Mouse (Mus musculus) embryonic facial prominence, embryonic 11.5 days (tissue): Measurements from ENCODE around the gene Rab11fip4. TPM values are rescaled to one million over a fixed set of nuclear protein-coding genes. Genes with fewer than 3 reads are reported as not detected.

Source experiments
- ATAC-seq: fragments of 200-750 bp; cut with Nextera tagmentation; replicated peaks from 2 replicates; pipeline ENCODE4 v1.8.0; 2017; ENCODE audit warnings: low read depth; ENCODE audit not compliant: insufficient number of reproducible peaks, low FRiP score, low TSS enrichment
- DNase-seq: peaks from one replicate; pipeline ENCODE4 v3.0.0-alpha.2; 2015; ENCODE audit warnings: low spot score
- H3K27ac ChIP-seq: fragments of 300-500 bp; sonication (generic); replicated peaks from 2 replicates; pipeline ENCODE4 v1.5.1; 2014; ENCODE audit warnings: mild to moderate bottlenecking, low read depth, low read length, control low read depth
- H3K27me3 ChIP-seq: fragments of 300-500 bp; sonication (generic); 2 replicates; pipeline ENCODE4 v1.6.1; 2014; ENCODE audit warnings: mild to moderate bottlenecking, low read length, moderate library complexity, mixed read lengths; ENCODE audit not compliant: control insufficient read depth, insufficient read depth
- H3K36me3 ChIP-seq: fragments of 300-500 bp; sonication (generic); replicated peaks from 2 replicates; pipeline ENCODE4 v1.6.1; 2014; ENCODE audit warnings: low read depth, mild to moderate bottlenecking, low read length, moderate library complexity, mixed read lengths; ENCODE audit not compliant: control insufficient read depth, insufficient read depth
- H3K4me1 ChIP-seq: fragments of 300-500 bp; sonication (generic); 2 replicates; pipeline ENCODE4 v1.6.1; 2014; ENCODE audit warnings: low read length, mixed read lengths; ENCODE audit not compliant: control insufficient read depth, insufficient read depth
- H3K4me2 ChIP-seq: fragments of 300-500 bp; sonication (generic); 2 replicates; pipeline ENCODE4 v1.6.1; 2014; ENCODE audit warnings: low read depth, mild to moderate bottlenecking, control low read depth, low read length, moderate library complexity
- H3K4me3 ChIP-seq: fragments of 300-500 bp; sonication (generic); 2 replicates; pipeline ENCODE4 v1.5.1; 2014; ENCODE audit warnings: low read depth, low read length, control low read depth
- H3K9ac ChIP-seq: fragments of 300-500 bp; sonication (generic); replicated peaks from 2 replicates; pipeline ENCODE4 v1.6.1; 2014; ENCODE audit warnings: mild to moderate bottlenecking, control low read depth, low read length
- H3K9me3 ChIP-seq: fragments of 300-500 bp; sonication (generic); replicated peaks from 2 replicates; pipeline ENCODE4 v1.6.1; 2016; ENCODE audit warnings: mild to moderate bottlenecking, low read length, inconsistent platforms, mixed read lengths; ENCODE audit not compliant: control insufficient read depth
- WGBS: fragments of 180-500 bp; shearing (Covaris S2); extraction: QIAGEN DNeasy Blood & Tissue Kit; methylation state at CpG from one replicate; pipeline ENCODE4 v1.1.7; 2014; 5-methylcytosine and 5-hydroxymethylcytosine counted together
- polyA plus RNA-seq: library from polyadenylated mRNA; unstranded; fragments of >200 nt; fragmentation: Nextera tagmentation; extraction: Ambion mirVana; gene quantifications from 2 replicates; pipeline ENCODE4 v1.2.1, GENCODE M21; 2014

Rab11fip4 gene
- polyA plus RNA-seq, 1 experiment from 2014 or later = 9.2 TPM

DNA sequence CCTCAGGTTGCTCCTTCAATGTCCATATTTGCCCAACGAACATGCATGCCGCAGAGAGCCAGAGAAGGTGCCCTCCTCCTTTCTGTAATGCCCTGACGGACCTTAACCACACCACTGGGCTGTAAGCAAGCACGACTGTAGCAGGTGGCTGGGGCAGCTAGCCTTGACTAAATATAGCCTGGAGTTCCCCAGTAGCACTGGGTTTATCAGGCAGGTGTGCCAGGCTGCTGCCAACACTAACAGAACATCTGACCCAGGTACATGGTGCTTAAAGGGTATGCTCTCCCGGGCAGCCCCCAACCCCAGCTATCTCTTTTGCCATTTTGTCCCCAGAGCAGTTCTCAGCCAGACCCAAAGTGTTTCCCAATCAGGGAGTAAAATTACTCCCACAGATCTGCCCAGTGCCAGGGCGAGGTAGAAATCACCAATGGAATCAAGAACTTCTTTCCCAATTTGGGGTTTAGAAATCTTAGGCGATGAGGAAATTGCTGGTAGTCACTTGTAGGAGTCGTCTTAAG is 127.9 kb downstream of the Rab11fip4 start:
- no peak overlapping the region for H3K4me3 ChIP-seq
- ATAC-seq = no peak
- H3K4me1 ChIP-seq = no peaks in the 10 kb centered on the region
- H3K27me3 ChIP-seq = no peaks in the 10 kb centered on the region
- no peak for DNase-seq
- 83% methylated on average over 8 of the region's 8 CpGs for WGBS
- no peaks in the 10 kb centered on the region for H3K36me3 ChIP-seq
- H3K4me2 ChIP-seq = no peak overlapping the region
- H3K9me3 ChIP-seq = no peaks in the 10 kb centered on the region
- no peak overlapping the region for H3K27ac ChIP-seq
- H3K9ac ChIP-seq = no peak overlapping the region

DNA sequence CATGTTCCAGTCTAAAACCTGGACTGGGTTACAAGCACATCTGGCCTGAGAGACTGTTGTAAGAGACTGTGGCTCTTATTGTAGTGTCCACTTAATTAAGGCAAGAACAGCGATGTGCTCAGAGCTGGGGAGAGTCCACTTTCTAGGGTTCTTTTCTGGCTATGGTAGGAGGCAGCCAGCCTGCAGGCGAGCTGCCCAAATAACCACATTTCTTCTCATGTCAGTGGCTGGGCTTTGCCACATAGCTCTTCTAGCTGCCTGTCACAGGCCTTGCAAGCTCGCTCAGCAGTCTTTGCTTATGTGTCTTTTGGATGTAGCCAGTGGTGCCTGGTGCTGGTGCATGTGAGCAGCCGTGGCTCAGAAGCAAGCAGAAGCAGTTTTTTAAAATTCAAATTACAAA is 129.7 kb downstream of the Rab11fip4 start:
- Histone ChIP-seq H3K4me3 (no peak overlapping the region), H3K27me3 (no peaks in the 10 kb centered on the region), H3K4me1 (no peaks in the 10 kb centered on the region), H3K36me3 (no peaks in the 10 kb centered on the region), H3K9me3 (no peaks in the 10 kb centered on the region), H3K4me2 (no peak overlapping the region), H3K9ac (no peak overlapping the region), H3K27ac (no peak overlapping the region)
- ATAC-seq (no peak), DNase-seq (no peak)
- 68% methylated on average over 4 of the region's 4 CpGs for WGBS

DNA sequence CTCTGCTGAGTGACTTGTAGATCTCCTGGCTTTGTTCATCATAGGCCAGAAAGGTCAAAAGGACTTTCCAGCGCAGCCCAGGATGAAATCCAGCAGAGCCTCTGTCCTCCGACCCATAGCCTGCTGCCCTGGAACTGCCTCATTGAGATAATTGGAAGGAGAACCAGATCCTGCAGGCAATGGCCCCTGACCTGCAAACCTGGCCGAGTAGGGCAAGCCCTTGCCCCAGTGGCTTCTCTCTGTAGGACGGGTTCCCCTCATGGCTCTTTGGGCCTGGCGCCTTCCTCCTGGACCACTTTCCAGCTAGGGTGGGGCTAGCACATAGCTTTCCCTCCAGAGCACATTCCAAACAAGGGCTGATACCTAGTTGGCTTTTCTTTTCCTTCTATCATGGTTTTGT is 131.8 kb downstream of the Rab11fip4 start:
- no peak overlapping the region for H3K9ac ChIP-seq
- WGBS = 75% methylated on average over 5 of the region's 5 CpGs
- H3K36me3 ChIP-seq = no peaks in the 10 kb centered on the region
- H3K9me3 ChIP-seq = no peaks in the 10 kb centered on the region
- no peak overlapping the region for H3K27ac ChIP-seq
- H3K27me3 ChIP-seq = no peaks in the 10 kb centered on the region
- no peak overlapping the region for H3K4me2 ChIP-seq
- DNase-seq (no peak), ATAC-seq (no peak)
- H3K4me3 ChIP-seq = no peak overlapping the region
- H3K4me1 ChIP-seq = no peaks in the 10 kb centered on the region

DNA sequence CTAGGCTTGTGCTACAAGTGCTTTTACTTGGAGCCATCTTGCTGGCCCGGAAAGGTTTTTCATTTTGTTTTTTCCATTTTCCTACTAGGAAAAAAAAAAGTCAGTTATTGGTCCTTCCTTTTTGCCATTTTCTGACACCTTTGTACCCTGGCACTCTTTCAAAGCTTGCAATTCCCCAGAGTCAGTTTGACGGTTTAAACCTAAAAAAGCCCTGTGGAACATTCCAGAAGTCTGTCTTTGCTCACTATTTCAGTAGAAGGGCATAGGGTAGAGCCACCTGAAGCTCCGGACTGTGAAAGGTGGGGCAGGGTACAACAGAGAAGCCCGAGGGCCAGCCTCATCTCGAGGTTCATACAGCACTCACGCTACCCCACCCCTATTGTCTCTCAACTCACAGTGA is 134.0 kb downstream of the Rab11fip4 start:
- no peak overlapping the region for H3K9ac ChIP-seq
- ATAC-seq (no peak), DNase-seq (no peak)
- no peaks in the 10 kb centered on the region for H3K4me1 ChIP-seq
- H3K9me3 ChIP-seq = no peaks in the 10 kb centered on the region
- H3K36me3 ChIP-seq = no peaks in the 10 kb centered on the region
- no peaks in the 10 kb centered on the region for H3K27me3 ChIP-seq
- H3K4me3 ChIP-seq = no peak overlapping the region
- no peak overlapping the region for H3K27ac ChIP-seq
- H3K4me2 ChIP-seq = no peak overlapping the region
- WGBS = 89% methylated on average over 6 of the region's 6 CpGs

DNA sequence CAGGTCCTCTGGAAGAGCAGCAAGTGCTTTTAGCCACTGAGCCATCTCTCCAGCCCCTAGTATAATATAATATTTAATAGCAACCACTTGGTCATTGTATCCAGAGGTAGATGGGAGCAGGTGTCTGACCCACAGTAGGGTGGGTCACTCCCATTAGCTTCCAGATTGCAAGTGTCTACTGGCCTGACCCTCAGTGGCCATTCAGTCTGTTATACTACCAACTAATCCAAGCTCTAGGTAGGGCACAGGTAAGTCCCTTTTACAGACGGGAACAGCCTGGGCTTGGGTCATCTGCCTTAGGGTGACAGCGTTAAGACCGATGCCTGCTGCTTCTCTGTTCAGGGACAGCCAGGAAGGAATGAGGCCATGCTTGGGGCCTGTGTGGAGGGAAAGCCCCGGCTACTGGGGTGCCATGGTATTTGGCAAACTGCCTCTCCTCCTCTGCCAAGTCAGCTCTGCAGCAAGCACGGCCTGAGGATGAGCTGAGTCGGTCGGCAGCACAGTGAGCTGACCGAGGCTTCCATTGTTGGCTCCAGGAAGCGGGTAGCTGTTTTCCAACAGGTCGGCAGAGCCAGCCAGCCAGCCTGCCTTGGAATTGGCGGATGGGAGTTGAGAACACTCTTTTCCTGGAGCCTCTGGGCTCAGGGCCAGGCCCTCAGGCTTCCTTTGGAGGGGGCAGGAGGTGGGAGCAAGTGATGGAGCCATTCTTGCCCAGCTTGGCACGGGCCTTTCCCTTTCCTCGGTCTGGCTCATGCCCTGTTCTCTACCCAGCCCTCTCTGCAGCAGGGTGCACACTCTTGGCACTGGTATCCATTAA is 138.4 kb downstream of the Rab11fip4 start:
- Histone ChIP-seq H3K9me3 (no peaks in the 10 kb centered on the region), H3K9ac (no peak overlapping the region), H3K4me3 (no peak overlapping the region), H3K4me2 (no peak overlapping the region), H3K27me3 (no peaks in the 10 kb centered on the region), H3K36me3 (no peaks in the 10 kb centered on the region), H3K4me1 (no peaks in the 10 kb centered on the region), H3K27ac (no peak overlapping the region)
- WGBS = 85% methylated on average over 13 of the region's 13 CpGs
- DNase-seq = no peak
- 0 out of 2 replicates have a peak, but pooled peaks have one; percentile 39 for ATAC-seq

GRCm38 (mm10) chr11:79730462-79730861 is 139.4 kb downstream of the Rab11fip4 start:
- H3K9me3 ChIP-seq = no peaks in the 10 kb centered on the region
- H3K27ac ChIP-seq = no peak overlapping the region
- 77% methylated on average over 2 of the region's 2 CpGs for WGBS
- H3K36me3 ChIP-seq = no peaks in the 10 kb centered on the region
- H3K4me2 ChIP-seq = no peak overlapping the region
- H3K27me3 ChIP-seq = no peaks in the 10 kb centered on the region
- H3K4me1 ChIP-seq = no peaks in the 10 kb centered on the region
- no peak overlapping the region for H3K9ac ChIP-seq
- H3K4me3 ChIP-seq = no peak overlapping the region
- DNase-seq (no peak), ATAC-seq (no peak)

DNA sequence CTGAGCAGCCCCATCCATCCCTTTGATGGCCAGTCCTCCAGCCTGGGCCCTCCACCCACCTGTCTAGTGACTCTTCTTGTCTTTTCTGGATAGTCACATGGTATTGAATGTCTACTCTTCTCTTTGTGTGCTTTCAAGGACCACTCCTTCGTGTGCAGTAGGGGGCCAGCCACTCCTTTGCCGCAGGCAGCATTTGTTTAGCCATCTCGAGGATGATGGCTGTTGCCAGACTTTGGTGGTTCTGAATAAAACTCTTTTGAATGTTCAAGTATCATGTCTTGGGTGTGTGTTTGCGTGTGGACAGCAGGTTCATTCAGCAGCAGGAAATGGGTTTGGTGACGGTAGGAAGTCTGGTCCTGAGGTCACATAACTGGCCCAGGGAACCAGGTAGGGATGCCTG is 140.5 kb downstream of the Rab11fip4 start:
- Histone ChIP-seq H3K4me1 (no peaks in the 10 kb centered on the region), H3K4me3 (no peak overlapping the region), H3K9me3 (no peaks in the 10 kb centered on the region), H3K27ac (no peak overlapping the region), H3K4me2 (no peak overlapping the region), H3K36me3 (no peaks in the 10 kb centered on the region), H3K27me3 (no peaks in the 10 kb centered on the region), H3K9ac (no peak overlapping the region)
- DNase-seq (no peak), ATAC-seq (no peak)
- WGBS = 87% methylated on average over 5 of the region's 5 CpGs

- Histone ChIP-seq H3K9me3 (no peaks in the 10 kb centered on the region), H3K4me1 (no peaks in the 10 kb centered on the region), H3K27me3 (no peaks in the 10 kb centered on the region), H3K4me2 (no peak overlapping the region), H3K4me3 (no peak overlapping the region), H3K36me3 (no peaks in the 10 kb centered on the region), H3K9ac (no peak overlapping the region), H3K27ac (no peak overlapping the region)
- WGBS = 93% methylated on average over 6 of the region's 6 CpGs
- DNase-seq = no peak
- no peak for ATAC-seq
Measured at GRCm38 (mm10) chr11:79733013-79733412, 142.0 kb downstream of the Rab11fip4 start.
